Mouse (Mus musculus) liver, adult 2 months (tissue): ENCODE results near the gene Ttll5. TPM values are rescaled to one million over a fixed set of nuclear protein-coding genes. Genes with fewer than 3 reads are reported as not detected.

Experiments used
- DNase-seq: peaks from one replicate; pipeline ENCODE4 v3.0.0-alpha.2; 2011; ENCODE audit warnings: low read depth, low spot score; ENCODE audit errors: extremely low read depth
- H3K27ac ChIP-seq: fragments of 200-500 bp; replicated peaks from 2 replicates; pipeline ENCODE4 v1.5.1; 2012; ENCODE audit warnings: low read depth, mild to moderate bottlenecking, control low read depth, inconsistent platforms, low read length; ENCODE audit not compliant: insufficient read depth
- H3K27me3 ChIP-seq: fragments of 200-500 bp; 2 replicates; pipeline ENCODE4 v1.6.1; 2012; ENCODE audit warnings: mild to moderate bottlenecking, moderate library complexity, low read length, inconsistent platforms; ENCODE audit not compliant: control insufficient read depth, insufficient read depth
- H3K36me3 ChIP-seq: fragments of 200-500 bp; 2 replicates; pipeline ENCODE4 v1.6.1; 2012; ENCODE audit warnings: low read length, inconsistent platforms; ENCODE audit not compliant: control insufficient read depth, insufficient read depth
- H3K4me1 ChIP-seq: fragments of 200-500 bp; 2 replicates; pipeline ENCODE4 v1.6.1; 2011; ENCODE audit warnings: low read length; ENCODE audit not compliant: control insufficient read depth, insufficient read depth
- H3K4me3 ChIP-seq: fragments of 200-500 bp; 2 replicates; pipeline ENCODE4 v1.5.1; 2011; ENCODE audit warnings: low read depth, mild to moderate bottlenecking, control low read depth, low read length, moderate library complexity; ENCODE audit not compliant: insufficient read depth
- H3K79me2 ChIP-seq: fragments of 200-500 bp; 2 replicates; pipeline ENCODE4 v1.6.1; 2012; ENCODE audit warnings: inconsistent platforms, mild to moderate bottlenecking, low read length, moderate library complexity; ENCODE audit not compliant: control insufficient read depth, insufficient read depth
- H3K9ac ChIP-seq: fragments of 200-500 bp; 2 replicates; pipeline ENCODE4 v1.6.1; 2012; ENCODE audit warnings: low read depth, mild to moderate bottlenecking, control low read depth, inconsistent platforms, low read length
- CTCF ChIP-seq: fragments of 200-500 bp; IDR thresholded peaks from 2 replicates; pipeline ENCODE4 v1.5.1; 2011; ENCODE audit warnings: low read depth, low read length, control low read depth
- POLR2A ChIP-seq: fragments of 200-500 bp; IDR thresholded peaks from 2 replicates; pipeline ENCODE4 v1.6.1; 2011; ENCODE audit warnings: low read length, control low read depth; ENCODE audit not compliant: insufficient read depth; ENCODE audit errors: extremely low read depth
- WGBS: fragments of 180-500 bp; shearing (Covaris S2); methylation state at CpG from one replicate; pipeline ENCODE4 v1.1.7; 2018; 5-methylcytosine and 5-hydroxymethylcytosine counted together
- polyA plus RNA-seq: library from polyadenylated mRNA; depleted of rRNA; stranded (reverse); fragments of >200 nt; gene quantifications from 2 replicates; pipeline ENCODE4 v1.2.3, GENCODE M21; 2012
- total RNA-seq: library from RNA; depleted of rRNA; stranded (reverse); fragments of >200 nt; gene quantifications from 2 replicates; pipeline ENCODE4 v1.2.3, GENCODE M21; 2014

Ttll5 gene
- total and polyA plus RNA-seq, 2 experiments: 7.6 to 13.1 TPM

DNA sequence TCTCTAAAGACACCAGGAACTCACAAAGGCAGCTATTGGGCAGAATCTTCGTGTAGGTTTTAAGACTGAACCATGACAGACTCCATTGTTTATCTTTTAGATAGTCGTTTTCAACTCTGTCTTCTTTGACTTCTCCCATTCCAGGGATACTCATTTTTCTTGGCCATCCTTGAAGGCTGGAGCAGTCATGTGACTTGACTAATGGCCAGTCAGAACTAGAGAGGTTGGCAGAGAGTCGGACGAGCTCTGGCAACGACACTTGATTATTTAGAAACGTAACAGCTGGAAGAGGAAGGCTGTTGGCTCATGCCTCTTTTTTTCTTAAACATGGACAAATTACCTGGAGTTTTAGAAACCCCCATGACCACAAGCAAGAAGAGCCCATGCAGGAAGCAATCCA is 234.9 kb downstream of the Ttll5 start:
- no peak overlapping the region for H3K27ac ChIP-seq
- 68% methylated on average over 6 of the region's 6 CpGs for WGBS
- no peaks in the 10 kb centered on the region for H3K4me1 ChIP-seq
- H3K9ac ChIP-seq: no peak overlapping the region
- H3K79me2 ChIP-seq: no peaks in the 10 kb centered on the region
- TF ChIP-seq CTCF: no peak
- no peak for TF ChIP-seq POLR2A
- no peak overlapping the region for H3K4me3 ChIP-seq
- DNase-seq: peak; percentile 16
- H3K27me3 ChIP-seq: no peaks in the 10 kb centered on the region
- no peaks in the 10 kb centered on the region for H3K36me3 ChIP-seq

DNA sequence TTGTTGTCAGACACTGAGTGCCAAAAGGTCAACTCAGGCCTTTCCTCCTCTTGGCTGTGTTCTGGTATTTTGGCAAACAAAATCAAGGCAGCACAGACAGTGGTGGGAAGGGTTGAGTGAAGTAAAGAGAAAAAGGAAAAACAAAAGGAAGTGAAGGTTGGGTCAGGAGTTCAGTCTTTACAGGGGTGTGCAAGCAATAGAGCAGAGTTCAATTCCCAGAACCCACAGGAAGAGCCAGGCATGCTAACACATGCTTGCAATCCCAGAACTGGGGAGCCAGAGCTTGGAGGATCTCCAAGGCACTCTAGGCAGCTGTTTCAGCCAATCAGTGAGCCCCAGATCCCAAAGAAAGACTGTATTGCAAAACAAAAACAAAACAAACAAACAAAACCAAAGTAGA is 240.3 kb downstream of the Ttll5 start:
- H3K9ac ChIP-seq: no peak overlapping the region
- peak; percentile 61 for DNase-seq
- H3K4me1 ChIP-seq: no peaks in the 10 kb centered on the region
- no peaks in the 10 kb centered on the region for H3K36me3 ChIP-seq
- no peaks in the 10 kb centered on the region for H3K27me3 ChIP-seq
- no peaks in the 10 kb centered on the region for H3K79me2 ChIP-seq
- no peak overlapping the region for H3K27ac ChIP-seq
- no peak for TF ChIP-seq CTCF
- no peak overlapping the region for H3K4me3 ChIP-seq

DNA sequence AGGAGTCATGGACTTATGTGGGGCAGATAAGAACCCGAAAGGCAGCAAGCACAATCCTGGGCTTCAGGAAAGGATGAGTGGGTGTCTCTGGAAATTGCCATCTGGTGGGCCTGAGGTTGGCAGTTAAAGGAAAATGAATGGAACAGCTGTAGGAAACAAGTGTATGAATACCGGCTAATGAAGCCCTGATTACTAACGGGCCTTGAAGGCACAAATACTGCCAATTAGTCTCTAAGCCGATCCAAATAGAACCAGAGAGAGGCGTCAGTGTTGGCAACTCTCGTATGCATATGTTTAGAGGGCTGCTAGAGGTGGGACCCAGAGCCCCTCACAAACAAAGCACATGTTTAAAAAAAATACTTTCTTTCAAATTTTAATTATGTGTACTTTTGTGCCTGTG is 247.0 kb downstream of the Ttll5 start:
- DNase-seq: no peak
- Histone ChIP-seq H3K27me3 (no peaks in the 10 kb centered on the region), H3K36me3 (no peaks in the 10 kb centered on the region), H3K9ac (no peak overlapping the region), H3K27ac (no peak overlapping the region), H3K4me1 (no peaks in the 10 kb centered on the region), H3K4me3 (no peak overlapping the region), H3K79me2 (no peaks in the 10 kb centered on the region)
- no peak for TF ChIP-seq POLR2A
- no peak for TF ChIP-seq CTCF
- WGBS: 89% methylated on average over 6 of the region's 6 CpGs

DNA sequence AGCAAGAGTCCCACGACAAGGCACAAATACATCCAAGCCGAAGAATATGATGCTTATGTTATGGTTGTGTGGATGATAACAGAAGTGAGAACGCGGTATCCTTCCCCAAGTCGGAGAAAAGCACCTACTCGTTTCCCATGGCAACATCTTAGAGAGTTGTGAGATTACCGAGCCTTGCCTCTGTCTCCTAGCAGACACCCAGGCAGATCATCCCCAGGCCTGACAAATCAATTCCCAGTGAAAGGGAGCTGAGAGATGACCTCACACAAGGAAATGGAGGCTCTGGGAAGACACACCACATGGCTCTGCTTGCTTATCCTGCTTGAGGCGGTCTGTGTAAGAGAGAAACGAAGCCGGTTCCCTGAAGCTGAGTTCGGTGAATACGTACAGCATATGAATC is 250.2 kb downstream of the Ttll5 start:
- H3K27me3 ChIP-seq: 0 out of 2 replicates have a peak, but pooled peaks cover 3% of the 10 kb centered on the region
- 84% methylated on average over 12 of the region's 12 CpGs for WGBS
- no peaks in the 10 kb centered on the region for H3K4me1 ChIP-seq
- H3K9ac ChIP-seq: no peak overlapping the region
- TF ChIP-seq CTCF: no peak
- no peaks in the 10 kb centered on the region for H3K36me3 ChIP-seq
- no peaks in the 10 kb centered on the region for H3K79me2 ChIP-seq
- no peak for DNase-seq
- no peak overlapping the region for H3K27ac ChIP-seq
- H3K4me3 ChIP-seq: no peak overlapping the region

DNA sequence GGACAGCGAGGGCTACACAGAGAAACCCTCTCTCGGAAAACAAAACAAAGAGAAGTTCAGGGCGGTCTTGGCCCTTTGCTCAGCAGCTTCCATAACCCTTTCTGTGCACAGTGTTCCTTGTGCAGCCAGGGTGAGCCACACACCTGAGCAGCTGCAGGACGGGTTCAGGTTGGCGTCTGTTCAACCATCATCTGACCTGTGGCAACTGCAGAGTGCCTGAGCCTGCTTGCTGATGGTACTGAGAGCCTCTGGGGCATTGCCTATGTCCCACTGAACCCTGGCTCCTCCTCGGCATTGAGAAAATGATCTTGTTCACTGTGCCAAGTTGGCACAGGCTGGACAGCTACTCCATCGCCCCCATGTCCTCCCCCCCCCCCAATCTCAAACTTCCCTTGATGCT is 250.9 kb downstream of the Ttll5 start:
- TF ChIP-seq CTCF (no peak), POLR2A (no peak)
- 81% methylated on average over 7 of the region's 7 CpGs for WGBS
- no peak for DNase-seq
- no peaks in the 10 kb centered on the region for H3K36me3 ChIP-seq
- H3K9ac ChIP-seq: no peak overlapping the region
- H3K4me3 ChIP-seq: no peak overlapping the region
- no peaks in the 10 kb centered on the region for H3K4me1 ChIP-seq
- H3K79me2 ChIP-seq: no peaks in the 10 kb centered on the region
- 0 out of 2 replicates have a peak, but pooled peaks cover 3% of the 10 kb centered on the region for H3K27me3 ChIP-seq
- H3K27ac ChIP-seq: no peak overlapping the region

DNA sequence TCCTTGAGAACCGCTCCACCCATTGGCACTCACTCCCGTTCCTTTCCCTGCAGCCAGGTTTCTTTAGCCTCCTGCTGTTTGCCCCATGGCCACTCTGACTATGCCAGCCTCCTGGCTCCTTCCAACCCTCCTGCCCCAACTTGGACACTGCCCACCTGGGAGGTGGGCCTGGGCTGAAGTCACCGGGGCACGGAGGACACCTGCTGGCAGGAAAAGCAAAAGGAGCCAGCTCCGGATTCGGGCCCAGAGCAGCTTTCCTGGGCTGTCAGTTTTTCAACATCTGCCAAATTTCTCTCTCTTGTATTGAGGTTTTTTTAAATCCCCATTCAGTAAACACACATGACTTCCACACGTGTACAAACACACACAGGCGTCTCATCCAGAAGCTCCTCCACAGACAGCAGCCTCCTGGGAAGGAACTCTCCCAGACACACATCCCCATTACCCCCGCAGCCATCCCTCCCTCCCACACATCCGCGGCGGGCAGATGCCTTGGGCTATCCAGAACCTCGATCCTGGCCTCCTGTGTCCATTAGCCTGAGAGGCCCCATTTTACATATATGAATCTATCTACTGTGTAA is 252.0 kb downstream of the Ttll5 start:
- 25% methylated on average over 13 of the region's 13 CpGs for WGBS
- no peak overlapping the region for H3K27ac ChIP-seq
- H3K4me3 ChIP-seq: no peak overlapping the region
- no peak overlapping the region for H3K9ac ChIP-seq
- H3K27me3 ChIP-seq: 0 out of 2 replicates have a peak, but pooled peaks cover 3% of the 10 kb centered on the region
- peak; percentile 23; the same call in 1 of the 2 replicates for TF ChIP-seq CTCF
- TF ChIP-seq POLR2A: no peak
- DNase-seq: no peak
- no peaks in the 10 kb centered on the region for H3K79me2 ChIP-seq
- H3K36me3 ChIP-seq: no peaks in the 10 kb centered on the region
- H3K4me1 ChIP-seq: no peaks in the 10 kb centered on the region
